Mouse (Mus musculus) cortical plate, adult 2 months (tissue): ENCODE measurements around the gene Zfp523. TPM values are rescaled to one million over a fixed set of nuclear protein-coding genes. Genes with fewer than 3 reads are reported as not detected.

Experiments
- H3K27ac ChIP-seq: fragments of 200-500 bp; 2 replicates; pipeline ENCODE4 v1.5.1; 2012; ENCODE audit warnings: low read length, control low read depth, inconsistent platforms; ENCODE audit not compliant: insufficient read depth
- H3K4me1 ChIP-seq: fragments of 200-500 bp; 2 replicates; pipeline ENCODE4 v1.6.1; 2011; ENCODE audit warnings: low read length; ENCODE audit not compliant: control insufficient read depth, insufficient read depth
- H3K4me3 ChIP-seq: fragments of 200-500 bp; 2 replicates; pipeline ENCODE4 v1.5.1; 2011; ENCODE audit warnings: mild to moderate bottlenecking, low read length, control low read depth; ENCODE audit not compliant: insufficient read depth
- CTCF ChIP-seq: fragments of 200-500 bp; IDR thresholded peaks from 2 replicates; pipeline ENCODE4 v1.5.1; 2011; ENCODE audit warnings: mild to moderate bottlenecking, control low read depth, low read length; ENCODE audit not compliant: insufficient read depth; ENCODE audit errors: extremely low read depth
- POLR2A ChIP-seq: fragments of 200-500 bp; IDR thresholded peaks from 2 replicates; pipeline ENCODE4 v1.6.1; 2011; ENCODE audit warnings: mild to moderate bottlenecking, low read length, control low read depth; ENCODE audit not compliant: insufficient read depth; ENCODE audit errors: extremely low read depth
- polyA plus RNA-seq: library from polyadenylated mRNA; depleted of rRNA; stranded (reverse); fragments of >200 nt; gene quantifications from 2 replicates; pipeline ENCODE4 v1.2.3, GENCODE M21; 2012

The Zfp523 gene
- polyA plus RNA-seq, 1 experiment, result 110 TPM

GRCm38 (mm10) chr17:28237874-28238273 is 60.9 kb downstream of the Zfp523 start:
- Histone ChIP-seq H3K27ac (no peak overlapping the region), H3K4me1 (peaks cover 4% of the 10 kb centered on the region), H3K4me3 (no peak overlapping the region)
- TF ChIP-seq POLR2A, result no peak
- no peak for TF ChIP-seq CTCF

GRCm38 (mm10) chr17:28240846-28241245 is 63.9 kb downstream of the Zfp523 start:
- Histone ChIP-seq H3K27ac (no peak overlapping the region), H3K4me3 (no peak overlapping the region), H3K4me1 (peaks cover 6% of the 10 kb centered on the region)
- TF ChIP-seq CTCF (no peak), POLR2A (no peak)

DNA sequence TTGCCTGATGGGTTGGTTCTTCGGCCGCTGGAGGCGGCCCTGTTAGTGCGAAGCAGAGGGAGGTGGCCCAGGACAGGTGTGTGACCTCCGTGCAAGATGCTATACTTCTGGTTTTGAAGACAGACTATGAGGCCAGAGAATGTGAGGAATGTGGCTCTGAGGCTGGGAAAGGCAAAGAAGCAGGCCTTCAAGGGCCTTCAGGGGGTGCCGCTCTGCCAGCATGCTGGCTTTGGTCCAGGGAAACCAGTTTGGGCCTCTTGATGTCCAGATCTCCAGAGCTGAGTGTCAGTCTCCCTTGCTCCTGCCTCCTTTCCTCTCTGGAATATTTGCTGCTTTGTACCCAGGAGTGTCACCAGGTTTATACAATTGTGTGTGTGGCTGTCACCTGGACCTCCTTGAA is 65.4 kb downstream of the Zfp523 start:
- Histone ChIP-seq H3K4me1 (peaks cover 3% of the 10 kb centered on the region), H3K4me3 (no peak overlapping the region)
- TF ChIP-seq POLR2A (no peak), CTCF (no peak)

GRCm38 (mm10) chr17:28244214-28244613 is 67.3 kb downstream of the Zfp523 start:
- no peak overlapping the region for H3K4me3 ChIP-seq
- H3K4me1 ChIP-seq, result peaks cover 3% of the 10 kb centered on the region
- TF ChIP-seq CTCF, result no peak
- no peak for TF ChIP-seq POLR2A
- peak overlapping the region; percentile 15 for H3K27ac ChIP-seq

More for the DNA sequence above, 65.4 kb downstream of the Zfp523 start:
- no peak overlapping the region for H3K27ac ChIP-seq

- Histone ChIP-seq H3K4me1 (peaks cover 3% of the 10 kb centered on the region), H3K4me3 (no peak overlapping the region), H3K27ac (peak overlapping the region; percentile 15; the same call in 1 of the 2 replicates)
- TF ChIP-seq CTCF (no peak), POLR2A (no peak)
These were observed 67.8 kb downstream of the Zfp523 start for GRCm38 (mm10) chr17:28244714-28245113.

GRCm38 (mm10) chr17:28246640-28247039 is 69.7 kb downstream of the Zfp523 start:
- no peak overlapping the region for H3K27ac ChIP-seq
- TF ChIP-seq CTCF, result no peak
- no peak for TF ChIP-seq POLR2A
- H3K4me3 ChIP-seq, result no peak overlapping the region
- peaks cover 3% of the 10 kb centered on the region for H3K4me1 ChIP-seq

DNA sequence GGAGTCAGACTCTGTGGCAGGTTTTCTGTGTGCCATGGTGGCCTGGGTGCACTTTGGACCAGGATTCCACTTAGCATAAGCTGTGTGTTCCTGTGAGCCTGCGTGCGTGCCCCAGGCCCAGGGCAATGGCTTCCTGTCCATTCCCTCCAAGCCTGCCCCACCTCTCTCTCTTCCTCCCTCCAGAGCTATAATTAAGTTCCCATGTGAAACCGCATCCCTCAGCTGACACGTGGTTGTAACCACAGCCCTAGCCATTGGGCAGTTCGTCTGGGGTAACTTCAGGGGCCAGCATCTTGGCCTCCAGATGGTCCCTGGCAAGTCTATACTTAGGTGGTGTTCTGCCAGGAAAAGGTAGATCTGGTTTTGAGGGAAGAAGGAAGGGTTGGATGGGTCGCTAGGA is 70.7 kb downstream of the Zfp523 start:
- Histone ChIP-seq H3K4me3 (no peak overlapping the region), H3K4me1 (peaks cover 3% of the 10 kb centered on the region), H3K27ac (no peak overlapping the region)
- no peak for TF ChIP-seq POLR2A
- TF ChIP-seq CTCF, result no peak

DNA sequence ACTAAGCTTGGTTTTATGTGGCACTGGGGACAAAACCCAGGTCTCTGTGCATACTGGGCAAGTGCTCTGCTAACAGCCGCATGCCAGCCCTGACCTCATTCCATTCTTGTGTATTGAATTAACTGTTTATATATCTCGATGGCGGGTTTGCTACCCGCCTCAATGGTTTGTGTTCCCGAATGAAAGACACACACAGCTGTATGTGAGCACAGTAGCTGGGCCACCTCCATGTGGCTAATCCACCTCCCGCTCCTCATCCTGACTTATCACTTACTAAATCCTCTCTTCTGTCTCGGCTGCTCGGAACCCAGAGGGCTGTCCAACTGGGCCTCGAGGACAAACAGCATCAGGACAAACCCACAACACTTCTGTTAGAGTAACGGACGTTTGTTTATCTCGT is 72.1 kb downstream of the Zfp523 start:
- TF ChIP-seq CTCF, result no peak
- no peak for TF ChIP-seq POLR2A
- H3K4me3 ChIP-seq, result no peak overlapping the region
- peaks cover 3% of the 10 kb centered on the region for H3K4me1 ChIP-seq
- no peak overlapping the region for H3K27ac ChIP-seq

DNA sequence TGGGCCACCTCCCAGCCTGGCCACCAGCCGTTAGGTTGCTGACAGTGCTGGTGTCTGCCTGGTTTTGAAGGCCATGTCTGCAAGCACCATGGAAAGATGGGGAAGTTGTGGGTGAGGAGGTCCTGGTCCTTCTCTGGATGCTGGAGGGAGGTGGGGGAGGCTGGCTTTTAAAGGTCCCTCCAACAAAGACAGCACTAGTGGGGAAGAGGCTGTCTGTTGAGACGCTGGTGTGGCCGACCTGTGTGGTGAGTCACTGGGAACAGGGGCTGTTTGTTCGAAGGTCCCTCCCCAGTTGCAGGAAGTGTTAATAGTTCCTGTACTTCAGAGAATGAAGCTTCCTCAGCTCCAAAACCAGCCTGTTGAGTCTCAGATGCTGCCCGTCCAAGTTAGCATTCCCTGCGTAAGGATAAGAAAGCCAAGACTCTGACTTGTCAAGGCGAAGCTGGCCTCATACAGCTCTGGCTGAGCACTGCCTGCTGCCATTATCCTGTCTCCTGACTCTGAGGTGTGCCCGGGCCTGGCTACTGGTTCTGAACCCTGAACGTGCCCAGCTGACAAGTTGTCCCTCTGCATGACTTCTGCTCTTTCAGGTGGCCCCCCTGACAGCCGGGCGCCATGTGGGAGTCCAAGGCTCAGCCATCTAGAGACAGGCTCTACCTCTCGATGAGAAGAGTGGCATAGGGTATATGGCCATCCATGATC is 74.8 kb downstream of the Zfp523 start:
- H3K4me3 ChIP-seq, result no peak overlapping the region
- H3K4me1 ChIP-seq, result no peaks in the 10 kb centered on the region; the same call in 1 of the 2 replicates
- H3K27ac ChIP-seq, result no peak overlapping the region
- no peak for TF ChIP-seq POLR2A
- no peak for TF ChIP-seq CTCF

DNA sequence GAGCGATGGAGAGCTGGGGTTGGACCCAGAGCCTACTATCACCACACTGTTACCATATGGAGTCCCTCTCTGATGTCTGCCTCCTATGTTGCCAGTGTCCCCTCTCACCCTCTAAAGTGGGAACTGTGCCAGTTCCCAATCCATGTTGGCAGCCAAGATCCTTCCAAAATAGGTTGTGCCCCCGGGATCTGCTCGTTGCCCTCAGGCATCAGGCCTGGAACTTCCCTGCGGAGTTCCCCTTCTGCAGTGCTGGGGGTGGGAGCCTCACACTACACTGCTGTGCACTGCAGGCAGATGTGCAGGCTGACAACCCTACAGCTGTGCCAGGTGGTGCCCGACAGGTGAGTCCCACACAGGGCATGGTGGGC is 75.3 kb downstream of the Zfp523 start:
- H3K4me1 ChIP-seq, result no peaks in the 10 kb centered on the region; the same call in 1 of the 2 replicates
- H3K4me3 ChIP-seq, result no peak overlapping the region
- no peak overlapping the region for H3K27ac ChIP-seq
- TF ChIP-seq POLR2A (no peak), CTCF (no peak)
